Mouse (Mus musculus): ENCODE results near the gene Ackr2. TPM values are rescaled to one million over a fixed set of nuclear protein-coding genes. Genes with fewer than 3 reads are reported as not detected.
A peak's percentile ranks its signal among the peaks of the same experiment; 100 is the strongest.

Ackr2 gene
- polyA plus RNA-seq, 1 experiment from 2014 or later: 0.35 TPM

DNA sequence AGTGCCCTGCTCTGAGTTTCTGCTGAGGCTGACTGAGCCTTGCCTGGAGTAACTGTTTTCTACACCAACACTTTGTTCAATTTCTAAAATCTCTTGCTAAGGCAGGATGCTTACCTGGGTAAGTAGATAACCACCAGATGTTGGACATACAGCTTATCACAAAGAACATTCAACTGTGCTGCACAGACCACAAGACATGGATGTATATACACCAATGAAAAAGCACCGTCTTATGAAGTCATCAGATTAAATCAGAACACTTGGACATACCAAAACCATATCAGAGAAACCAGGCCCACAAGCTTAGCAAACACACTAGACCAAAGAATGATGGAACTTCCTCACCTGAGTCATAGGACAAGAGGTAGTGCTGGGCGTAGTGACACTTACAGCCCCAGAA, 38.8 kb upstream of the Ackr2 start:
- TF ChIP-seq EP300 (optimal IDR thresholded peaks at IDR 0.05) (no peak), CTCF (IDR thresholded peaks at IDR 0.05; ENCODE audit: low read depth) (no peak)
- Histone ChIP-seq H3K4me2 (replicated peaks; ENCODE audit: low read depth) (no peak overlapping the region), H3K27me3 (ENCODE audit: control insufficient read depth, insufficient read depth, low read length) (no peaks in the 10 kb centered on the region), H3K9ac (ENCODE audit: low read length) (no peak overlapping the region), H3K36me3 (ENCODE audit: control insufficient read depth, insufficient read depth, low read length) (no peaks in the 10 kb centered on the region), H3K4me3 (ENCODE audit: low read depth, low read length) (no peak overlapping the region), H3K27ac (replicated peaks) (no peak overlapping the region), H3K4me1 (replicated peaks; ENCODE audit: control insufficient read depth, insufficient read depth) (0 out of 2 replicates have a peak, but pooled peaks cover 2% of the 10 kb centered on the region), H3K9me3 (ENCODE audit: control insufficient read depth, low read length) (no peaks in the 10 kb centered on the region)
- ATAC-seq (ENCODE audit: low FRiP score, low TSS enrichment): no peak
- no peak for DNase-seq (ENCODE audit: low spot score)
- WGBS: 89% methylated on average over 2 of the region's 2 CpGs

DNA sequence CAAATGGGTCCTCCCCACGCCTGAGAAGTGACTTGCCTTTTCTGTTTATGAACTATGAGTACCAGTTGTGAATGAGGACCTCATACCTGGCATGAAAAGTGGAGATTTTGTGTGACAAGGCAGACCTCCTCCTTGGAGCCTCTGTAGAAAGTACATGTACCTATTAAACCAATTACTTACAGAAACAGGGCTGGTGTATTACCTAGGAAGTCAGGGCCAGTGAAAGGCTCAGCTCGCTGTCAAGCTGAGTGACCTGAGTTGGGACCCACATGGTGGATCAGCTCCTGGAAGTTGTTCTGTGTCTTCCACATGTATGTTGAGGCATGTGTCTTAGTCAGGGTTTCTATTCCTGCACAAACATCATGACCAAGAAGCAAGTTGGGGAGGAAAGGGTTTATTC, 37.2 kb upstream of the Ackr2 start:
- no peak overlapping the region for H3K9ac ChIP-seq (ENCODE audit: low read length)
- H3K4me1 ChIP-seq (replicated peaks; ENCODE audit: control insufficient read depth, insufficient read depth): no peaks in the 10 kb centered on the region
- no peak for ATAC-seq (ENCODE audit: low FRiP score, low TSS enrichment)
- H3K4me2 ChIP-seq (replicated peaks; ENCODE audit: low read depth): no peak overlapping the region
- WGBS: 83% methylated on average over 2 of the region's 2 CpGs
- no peak for DNase-seq (ENCODE audit: low spot score)
- H3K27me3 ChIP-seq (ENCODE audit: control insufficient read depth, insufficient read depth, low read length): no peaks in the 10 kb centered on the region
- H3K4me3 ChIP-seq (ENCODE audit: low read depth, low read length): no peak overlapping the region
- no peak overlapping the region for H3K27ac ChIP-seq (replicated peaks)
- no peaks in the 10 kb centered on the region for H3K36me3 ChIP-seq (ENCODE audit: control insufficient read depth, insufficient read depth, low read length)
- TF ChIP-seq EP300 (optimal IDR thresholded peaks at IDR 0.05) (no peak), CTCF (IDR thresholded peaks at IDR 0.05; ENCODE audit: low read depth) (no peak)
- H3K9me3 ChIP-seq (ENCODE audit: control insufficient read depth, low read length): no peaks in the 10 kb centered on the region

DNA sequence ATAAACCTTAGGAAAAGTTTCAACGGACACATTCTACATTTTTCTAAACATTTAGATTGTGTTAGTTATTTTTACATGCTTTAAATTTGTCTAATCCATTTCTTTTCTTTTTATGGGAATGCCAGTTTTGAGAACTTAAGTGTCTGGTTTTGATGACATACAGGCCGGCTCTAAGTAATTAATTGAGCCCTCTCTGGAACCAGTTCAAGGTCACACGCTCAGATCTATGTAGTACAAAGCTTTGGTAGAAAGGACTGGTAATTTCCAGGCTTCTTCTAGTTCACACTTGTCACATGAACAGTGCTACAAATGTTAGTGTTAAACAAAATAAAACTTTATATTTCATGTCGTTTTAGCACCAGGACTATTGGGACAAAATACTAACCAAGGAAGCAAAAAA, 33.3 kb upstream of the Ackr2 start:
- Histone ChIP-seq H3K9me3 (ENCODE audit: control insufficient read depth, low read length) (no peaks in the 10 kb centered on the region), H3K4me2 (replicated peaks; ENCODE audit: low read depth) (no peak overlapping the region), H3K27ac (replicated peaks) (no peak overlapping the region), H3K27me3 (ENCODE audit: control insufficient read depth, insufficient read depth, low read length) (no peaks in the 10 kb centered on the region), H3K4me1 (replicated peaks; ENCODE audit: control insufficient read depth, insufficient read depth) (no peaks in the 10 kb centered on the region), H3K36me3 (ENCODE audit: control insufficient read depth, insufficient read depth, low read length) (no peaks in the 10 kb centered on the region), H3K4me3 (ENCODE audit: low read depth, low read length) (no peak overlapping the region), H3K9ac (ENCODE audit: low read length) (no peak overlapping the region)
- TF ChIP-seq CTCF (IDR thresholded peaks at IDR 0.05; ENCODE audit: low read depth): no peak
- no peak for TF ChIP-seq EP300 (optimal IDR thresholded peaks at IDR 0.05)
- DNase-seq (ENCODE audit: low spot score) (no peak), ATAC-seq (ENCODE audit: low FRiP score, low TSS enrichment) (no peak)
- 38% methylated on average over 4 of the region's 4 CpGs for WGBS

DNA sequence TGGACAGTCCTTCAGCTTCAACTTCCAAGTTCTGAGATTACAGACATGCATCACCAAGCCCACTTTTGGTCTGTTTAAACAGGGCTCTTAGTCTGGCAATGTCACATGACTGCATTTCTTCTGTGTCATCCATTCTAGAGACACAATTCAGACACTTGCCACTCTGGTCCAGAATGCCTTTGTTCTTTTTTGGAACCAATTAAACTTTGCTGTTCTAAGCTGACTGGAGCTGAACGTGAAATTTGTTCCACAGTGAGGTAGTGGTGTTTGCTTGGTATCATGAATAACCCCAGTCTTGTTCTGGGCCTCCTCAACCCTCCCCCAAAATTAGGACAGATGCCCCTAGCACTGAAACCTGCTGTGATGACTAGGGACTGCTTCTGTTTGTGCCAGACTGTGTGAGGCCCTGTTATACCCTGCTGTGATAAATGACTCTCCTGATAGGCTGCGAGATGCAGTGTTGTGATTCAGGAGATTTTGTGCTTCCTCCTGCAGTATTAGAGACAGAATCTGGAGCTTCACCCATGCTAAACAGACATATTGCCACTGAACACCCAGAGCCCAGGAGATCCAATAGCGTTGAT, 32.6 kb upstream of the Ackr2 start:
- DNase-seq (ENCODE audit: low spot score): no peak
- no peak overlapping the region for H3K4me2 ChIP-seq (replicated peaks; ENCODE audit: low read depth)
- H3K9me3 ChIP-seq (ENCODE audit: control insufficient read depth, low read length): no peaks in the 10 kb centered on the region
- H3K27me3 ChIP-seq (ENCODE audit: control insufficient read depth, insufficient read depth, low read length): no peaks in the 10 kb centered on the region
- no peak overlapping the region for H3K4me3 ChIP-seq (ENCODE audit: low read depth, low read length)
- 39% methylated on average over 3 of the region's 3 CpGs for WGBS
- peak overlapping the region; percentile 58 for H3K27ac ChIP-seq (replicated peaks)
- ATAC-seq (ENCODE audit: low FRiP score, low TSS enrichment): no peak
- no peaks in the 10 kb centered on the region for H3K4me1 ChIP-seq (replicated peaks; ENCODE audit: control insufficient read depth, insufficient read depth)
- no peaks in the 10 kb centered on the region for H3K36me3 ChIP-seq (ENCODE audit: control insufficient read depth, insufficient read depth, low read length)
- TF ChIP-seq EP300 (optimal IDR thresholded peaks at IDR 0.05) (no peak), CTCF (IDR thresholded peaks at IDR 0.05; ENCODE audit: low read depth) (no peak)
- no peak overlapping the region for H3K9ac ChIP-seq (ENCODE audit: low read length)

DNA sequence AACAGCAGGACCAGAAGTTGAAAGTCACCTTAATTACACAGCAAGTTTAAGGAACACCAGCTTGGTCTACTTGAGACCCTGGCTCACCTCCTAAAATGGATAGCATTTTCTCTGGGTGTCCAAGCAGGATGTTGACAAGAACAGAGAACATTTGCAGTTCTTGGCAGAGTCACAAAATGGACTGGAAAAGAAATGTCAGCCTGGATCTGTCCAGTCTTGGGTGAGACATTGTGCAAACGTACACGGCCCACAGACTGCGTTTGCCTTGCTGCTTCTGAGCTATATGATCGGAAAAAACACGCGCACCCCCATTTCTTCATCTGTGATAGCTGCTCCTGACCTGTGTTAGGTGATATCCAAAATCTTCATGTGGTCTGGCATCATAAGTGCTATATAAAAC, 30.5 kb upstream of the Ackr2 start:
- ATAC-seq (ENCODE audit: low FRiP score, low TSS enrichment): peak; percentile 32; the same call in 1 of the 2 replicates
- no peak for DNase-seq (ENCODE audit: low spot score)

DNA sequence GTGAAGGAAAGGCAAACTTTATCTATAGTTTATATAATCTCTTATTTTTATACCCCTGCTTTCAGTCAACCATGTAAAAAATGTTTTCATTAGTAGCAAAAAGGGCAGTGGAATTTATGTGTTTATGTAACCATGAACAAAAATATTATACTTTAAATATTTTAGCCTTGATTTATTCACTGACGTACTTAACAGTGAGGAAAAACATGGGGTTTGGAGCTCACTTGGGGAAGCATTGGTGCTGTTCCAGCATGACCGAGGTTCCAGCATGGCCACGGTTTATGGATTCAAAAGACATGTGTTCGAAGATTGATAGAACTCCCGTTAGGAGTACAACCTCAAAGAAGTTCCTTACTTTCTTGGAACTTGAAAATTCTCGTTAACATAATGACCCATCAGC, 29.9 kb upstream of the Ackr2 start:
- peak overlapping the region; percentile 46; the same call in 1 of the 2 replicates for H3K27ac ChIP-seq (replicated peaks)
- H3K27me3 ChIP-seq (ENCODE audit: control insufficient read depth, insufficient read depth, low read length): no peaks in the 10 kb centered on the region
- no peaks in the 10 kb centered on the region for H3K9me3 ChIP-seq (ENCODE audit: control insufficient read depth, low read length)
- H3K36me3 ChIP-seq (ENCODE audit: control insufficient read depth, insufficient read depth, low read length): no peaks in the 10 kb centered on the region
- 42% methylated on average over 6 of the region's 6 CpGs for WGBS
- DNase-seq (ENCODE audit: low spot score): no peak
- TF ChIP-seq CTCF (IDR thresholded peaks at IDR 0.05; ENCODE audit: low read depth) (no peak), EP300 (optimal IDR thresholded peaks at IDR 0.05) (peak; percentile 78)
- H3K4me1 ChIP-seq (replicated peaks; ENCODE audit: control insufficient read depth, insufficient read depth): no peaks in the 10 kb centered on the region
- no peak overlapping the region for H3K9ac ChIP-seq (ENCODE audit: low read length)
- ATAC-seq (ENCODE audit: low FRiP score, low TSS enrichment): no peak
- no peak overlapping the region for H3K4me3 ChIP-seq (ENCODE audit: low read depth, low read length)
- no peak overlapping the region for H3K4me2 ChIP-seq (replicated peaks; ENCODE audit: low read depth)

More for the DNA sequence above, 30.5 kb upstream of the Ackr2 start:
- Histone ChIP-seq H3K27me3 (ENCODE audit: control insufficient read depth, insufficient read depth, low read length) (no peaks in the 10 kb centered on the region), H3K4me2 (replicated peaks; ENCODE audit: low read depth) (no peak overlapping the region), H3K9ac (ENCODE audit: low read length) (no peak overlapping the region), H3K36me3 (ENCODE audit: control insufficient read depth, insufficient read depth, low read length) (no peaks in the 10 kb centered on the region), H3K27ac (replicated peaks) (peak overlapping the region; percentile 89), H3K4me1 (replicated peaks; ENCODE audit: control insufficient read depth, insufficient read depth) (no peaks in the 10 kb centered on the region), H3K9me3 (ENCODE audit: control insufficient read depth, low read length) (no peaks in the 10 kb centered on the region), H3K4me3 (ENCODE audit: low read depth, low read length) (no peak overlapping the region)
- no peak for TF ChIP-seq CTCF (IDR thresholded peaks at IDR 0.05; ENCODE audit: low read depth)
- TF ChIP-seq EP300 (optimal IDR thresholded peaks at IDR 0.05): no peak
- 39% methylated on average over 6 of the region's 6 CpGs for WGBS
